Mouse (Mus musculus) inflammation-experienced regulatory T-cells, adult 6 months (primary cell): ENCODE data around the gene Susd6. TPM values are rescaled to one million over a fixed set of nuclear protein-coding genes. Genes with fewer than 3 reads are reported as not detected.

Experiments used
- polyA plus RNA-seq, 3 experiments: library from polyadenylated mRNA; unstranded; fragments of 100-300 nt; shearing (Covaris generic); gene quantifications; one replicate each; pipeline ENCODE4 v1.2.1; 2017

The Susd6 gene
- polyA plus RNA-seq, 3 experiments from 2014 or later = 21.2 to 32.8 (median 26.7) TPM

Other genes with a start within 250 kb of the Susd6 start
- gene Slc39a9, start 146.6 kb upstream of the Susd6 start, polyA plus RNA-seq = 10 to 100 TPM; 22.2 to 22.7 (median 22.5) TPM
- gene Erh, start 146.2 kb upstream of the Susd6 start, polyA plus RNA-seq = 100 to 1,000 TPM; 131 to 147 (median 146) TPM
- 1 to 10 TPM in 2 of 3 experiments, not detected in 1; 1.5 to 2.4 TPM for gene Plekhd1, start 97.9 kb upstream of the Susd6 start, polyA plus RNA-seq
- gene Ccdc177, start 29.8 kb upstream of the Susd6 start, polyA plus RNA-seq = not detected
- 100 to 1,000 TPM; 316 to 665 (median 602) TPM for gene Srsf5, start 155.0 kb downstream of the Susd6 start, polyA plus RNA-seq
- gene Slc10a1, start 178.2 kb downstream of the Susd6 start, polyA plus RNA-seq = 1 to 10 TPM; 1.3 to 2.6 (median 1.9) TPM
- under 1 TPM in 1 of 3 experiments, not detected in 2; 0.32 TPM for gene Smoc1, start 236.3 kb downstream of the Susd6 start, polyA plus RNA-seq